Mouse (Mus musculus) liver (tissue): ENCODE data around the gene Irx5.
A peak's percentile ranks its signal among the peaks of the same experiment; 100 is the strongest.

Source experiments
- DNase-seq: peaks from one replicate; pipeline ENCODE4 v3.0.0-alpha.2; 2020; ENCODE audit warnings: mixed read lengths

Irx5 gene

GRCm38 (mm10) chr8:92361546-92362351, 4.3 kb downstream of the Irx5 start:
- peak; percentile 28 for DNase-seq

- no peak for DNase-seq
Observed at GRCm38 (mm10) chr8:92362396-92363115, 5.1 kb downstream of the Irx5 start.

- no peak for DNase-seq
Observed at GRCm38 (mm10) chr8:92363217-92364147, 6.1 kb downstream of the Irx5 start.

- peak; percentile 64 for DNase-seq
Observed at GRCm38 (mm10) chr8:92364148-92364775, 6.8 kb downstream of the Irx5 start.

GRCm38 (mm10) chr8:92364776-92365240, 7.4 kb downstream of the Irx5 start:
- no peak for DNase-seq

- DNase-seq, result no peak
Observed at GRCm38 (mm10) chr8:92365241-92365943, 8.0 kb downstream of the Irx5 start.

- no peak for DNase-seq
Observed at GRCm38 (mm10) chr8:92365944-92366735, 8.7 kb downstream of the Irx5 start.

GRCm38 (mm10) chr8:92366736-92367267, 9.4 kb downstream of the Irx5 start:
- peak; percentile 39 for DNase-seq

GRCm38 (mm10) chr8:92379524-92379923, 22.1 kb downstream of the Irx5 start:
- no peak for DNase-seq

- DNase-seq, result no peak
Observed at GRCm38 (mm10) chr8:92380571-92380970, 23.1 kb downstream of the Irx5 start.

GRCm38 (mm10) chr8:92387893-92388292, 30.5 kb downstream of the Irx5 start:
- DNase-seq, result no peak

- DNase-seq, result no peak
Observed at GRCm38 (mm10) chr8:92404218-92404617, 46.8 kb downstream of the Irx5 start.

GRCm38 (mm10) chr8:92408092-92408491, 50.7 kb downstream of the Irx5 start:
- DNase-seq, result no peak

- no peak for DNase-seq
Observed at GRCm38 (mm10) chr8:92413583-92413982, 56.2 kb downstream of the Irx5 start.

GRCm38 (mm10) chr8:92420666-92421065, 63.2 kb downstream of the Irx5 start:
- no peak for DNase-seq
